ENCODE assay signal across 7 mouse cellular contexts in genomic region chr1:131770656-131771055, GRCm38 (mm10). TPM values are rescaled to one million over a fixed set of nuclear protein-coding genes. Genes with fewer than 3 reads are reported as not detected.
DNase-seq lines count a peak whose midpoint lies in the region; ATAC-seq and TF ChIP-seq lines count a peak whose summit lies in the region.

No protein-coding gene starts in this region.

- H3K9ac ChIP-seq in kidney, embryonic 15.5 days: no peak overlapping the region
- H3K9ac ChIP-seq in forebrain, embryonic 13.5 days: no peak overlapping the region

- ATAC-seq in kidney, embryonic 15.5 days (replicated peaks; ENCODE audit: low FRiP score): no peak
- peak; percentile 91 for ATAC-seq in forebrain, embryonic 13.5 days
- no peak for ATAC-seq in CD4-positive, CD25-positive, alpha-beta regulatory T cell, adult 4 months

- H3K36me3 ChIP-seq in kidney, adult 2 months (ENCODE audit: control insufficient read depth, insufficient read depth, low read length): no peaks in the 10 kb centered on the region
- no peaks in the 10 kb centered on the region for H3K36me3 ChIP-seq in kidney, embryonic 15.5 days
- H3K36me3 ChIP-seq in forebrain, embryonic 13.5 days (ENCODE audit: poor library complexity, severe bottlenecking): no peaks in the 10 kb centered on the region

- no peaks in the 10 kb centered on the region for H3K9me3 ChIP-seq in kidney, embryonic 15.5 days (replicated peaks)
- no peaks in the 10 kb centered on the region for H3K9me3 ChIP-seq in forebrain, embryonic 13.5 days (replicated peaks)

- H3K27ac ChIP-seq in kidney, adult 2 months (ENCODE audit: insufficient read depth, low read depth, low read length): 0 out of 2 replicates have a peak overlapping the region, but pooled peaks have one; percentile 10
- H3K27ac ChIP-seq in kidney, embryonic 15.5 days: no peak overlapping the region
- peak overlapping the region; percentile 67 for H3K27ac ChIP-seq in forebrain, embryonic 13.5 days

- no peaks in the 10 kb centered on the region for H3K27me3 ChIP-seq in kidney, adult 2 months (replicated peaks; ENCODE audit: control insufficient read depth, insufficient read depth, low read length)
- 0 out of 2 replicates have a peak, but pooled peaks cover 8% of the 10 kb centered on the region for H3K27me3 ChIP-seq in kidney, embryonic 15.5 days
- H3K27me3 ChIP-seq in forebrain, embryonic 13.5 days: no peaks in the 10 kb centered on the region

- no peak for TF ChIP-seq POLR2A in kidney, adult 2 months (IDR thresholded peaks at IDR 0.05; ENCODE audit: low read depth, low read length)

- 36% methylated on average over 4 of the region's 4 CpGs for WGBS in kidney, adult 2 months
- WGBS in kidney, embryonic 15.5 days: 72% methylated on average over 4 of the region's 4 CpGs
- 11% methylated on average over 4 of the region's 4 CpGs for WGBS in forebrain, embryonic 13.5 days

- H3K4me3 ChIP-seq in kidney, adult 2 months (ENCODE audit: insufficient read depth, low read depth, low read length): no peak overlapping the region
- H3K4me3 ChIP-seq in kidney, embryonic 15.5 days (replicated peaks): no peak overlapping the region
- H3K4me3 ChIP-seq in forebrain, embryonic 13.5 days: no peak overlapping the region

- DNase-seq in kidney, adult 2 months: peak; percentile 91
- peak; percentile 83 to 84 for DNase-seq in heart, postnatal 10 days
- DNase-seq in left cerebral cortex, postnatal 14 days (ENCODE audit: low spot score in 2 of 2): peak; percentile 83 to 94
- DNase-seq in urinary bladder, adult 18-20 months (ENCODE audit: low spot score in 2 of 2): no peak

- intact Hi-C loops in heart, postnatal 10 days (cut with DNase I): no loop called here
- intact Hi-C loops in left cerebral cortex, postnatal 14 days (cut with DNase I): no loop called here

- H3K4me2 ChIP-seq in kidney, embryonic 15.5 days: no peak overlapping the region
- no peak overlapping the region for H3K4me2 ChIP-seq in forebrain, embryonic 13.5 days

- peaks cover 4% of the 10 kb centered on the region; the same call in 1 of the 2 replicates for H3K4me1 ChIP-seq in kidney, adult 2 months (ENCODE audit: control insufficient read depth, insufficient read depth, low read length)
- 0 out of 2 replicates have a peak, but pooled peaks cover 2% of the 10 kb centered on the region for H3K4me1 ChIP-seq in kidney, embryonic 15.5 days
- peaks cover 16% of the 10 kb centered on the region for H3K4me1 ChIP-seq in forebrain, embryonic 13.5 days

- no peak for TF ChIP-seq CTCF in kidney, adult 2 months (conservative IDR thresholded peaks at IDR 0.05; ENCODE audit: insufficient read depth, insufficient read length, low read depth, low read length)

RNA-seq across cellular contexts. Expression of gene Pm20d1, which starts 26.5 kb away (rescaled TPM):
- polyA plus RNA-seq in kidney, adult 2 months (2012; rRNA removed): 26.3 and 27.7 TPM in 2 replicates
- polyA plus RNA-seq in kidney, embryonic 15.5 days (2015; fragmentation: Nextera tagmentation; extraction: Ambion mirVana): 2.1 and 2.3 TPM in 2 replicates
- 0.15 and 0.16 TPM in 2 replicates for polyA plus RNA-seq in forebrain, embryonic 13.5 days (2015; fragmentation: Nextera tagmentation; extraction: Ambion mirVana)
- total RNA-seq in heart, postnatal 10 days (2021): 1 to 10 TPM; 3.0 to 4.0 TPM
- 1 to 10 TPM in 1 of 2 experiments, under 1 TPM in 1; 0.62 to 1.4 TPM for total RNA-seq in left cerebral cortex, postnatal 14 days (2021)
- polyA plus RNA-seq in CD4-positive, CD25-positive, alpha-beta regulatory T cell, adult 4 months (2017; shearing (Covaris generic)): under 1 TPM in 1 of 2 experiments, not detected in 1; 0.05 TPM

RNA-seq across cellular contexts. Expression of gene Slc26a9, which starts 26.8 kb away (rescaled TPM):
- not detected in 2 replicates for polyA plus RNA-seq in kidney, adult 2 months (2012; rRNA removed)
- polyA plus RNA-seq in kidney, embryonic 15.5 days (2015; fragmentation: Nextera tagmentation; extraction: Ambion mirVana): 0.13 and 0.35 TPM in 2 replicates
- 0.05 and 0.06 TPM in 2 replicates for polyA plus RNA-seq in forebrain, embryonic 13.5 days (2015; fragmentation: Nextera tagmentation; extraction: Ambion mirVana)
- total RNA-seq in heart, postnatal 10 days (2021): not detected
- under 1 TPM; 0.21 to 0.42 TPM for total RNA-seq in left cerebral cortex, postnatal 14 days (2021)
- polyA plus RNA-seq in CD4-positive, CD25-positive, alpha-beta regulatory T cell, adult 4 months (2017; shearing (Covaris generic)): not detected

RNA-seq across cellular contexts. Expression of gene Slc41a1, which starts 56.6 kb away (rescaled TPM):
- 22.4 and 27.8 TPM in 2 replicates for polyA plus RNA-seq in kidney, adult 2 months (2012; rRNA removed)
- 12.7 and 15.5 TPM in 2 replicates for polyA plus RNA-seq in kidney, embryonic 15.5 days (2015; fragmentation: Nextera tagmentation; extraction: Ambion mirVana)
- polyA plus RNA-seq in forebrain, embryonic 13.5 days (2015; fragmentation: Nextera tagmentation; extraction: Ambion mirVana): 10.5 and 11.3 TPM in 2 replicates
- total RNA-seq in heart, postnatal 10 days (2021): 10 to 100 TPM; 27.0 to 28.9 TPM
- 10 to 100 TPM; 49.0 to 56.7 TPM for total RNA-seq in left cerebral cortex, postnatal 14 days (2021)
- polyA plus RNA-seq in CD4-positive, CD25-positive, alpha-beta regulatory T cell, adult 4 months (2017; shearing (Covaris generic)): 10 to 100 TPM; 16.0 to 21.5 TPM

Comparison
In these comparisons a context has a peak if more than half of its experiments do, and no peak if none do; other contexts are left out.
1. DNase-seq: peak in kidney, adult 2 months (single experiment), heart, postnatal 10 days (2 of 2) and left cerebral cortex, postnatal 14 days (2 of 2); none in urinary bladder, adult 18-20 months (0 of 2).